ENCODE assay signal across 13 mouse cellular contexts in genomic region chr13:78643023-78643422, GRCm38 (mm10).
DNase-seq lines count a peak whose midpoint lies in the region; ATAC-seq and TF ChIP-seq lines count a peak whose summit lies in the region.
"Had no signal": no experiment of that assay in that cellular context is flagged by ENCODE, and none has a peak within 500 bp of the region (broad histone marks: within the 10 kb centered on the region; RNA-seq: fewer than 3 reads in every experiment).

No protein-coding gene starts in this region.

- intact Hi-C loops in heart, adult 2 months (cut with DNase I), result loop anchor here (5.0 kb wide), 1 partner anchor 436 kb away; no protein-coding TSS in a partner anchor

- no peak for TF ChIP-seq EP300 in heart, adult 2 months (IDR thresholded peaks at IDR 0.05; ENCODE audit: insufficient read depth, low read depth, low read length)

- H3K36me3 ChIP-seq in heart, adult 2 months (ENCODE audit: control insufficient read depth, insufficient read depth, low read length), result no peaks in the 10 kb centered on the region
- H3K36me3 ChIP-seq in embryonic facial prominence, embryonic 14.5 days (ENCODE audit: control insufficient read depth, insufficient read depth, low read length), result no peaks in the 10 kb centered on the region
- H3K36me3 ChIP-seq in hindbrain, embryonic 16.5 days (ENCODE audit: control insufficient read depth, insufficient read depth, low read length), result no peaks in the 10 kb centered on the region
- no peaks in the 10 kb centered on the region for H3K36me3 ChIP-seq in neural tube, embryonic 13.5 days
- H3K36me3 ChIP-seq: intestine, embryonic 15.5 days had no signal

- H3K27ac ChIP-seq in heart, adult 2 months, result 0 out of 2 replicates have a peak overlapping the region, but pooled peaks have one; percentile 0
- H3K27ac ChIP-seq in embryonic facial prominence, embryonic 14.5 days (replicated peaks; ENCODE audit: low read depth, low read length), result no peak overlapping the region
- no peak overlapping the region for H3K27ac ChIP-seq in hindbrain, embryonic 16.5 days (ENCODE audit: low read depth, low read length)
- H3K27ac ChIP-seq in neural tube, embryonic 13.5 days (replicated peaks), result peak overlapping the region; percentile 29; the same call in 1 of the 2 replicates
- H3K27ac ChIP-seq: gastrocnemius, adult 2 months; intestine, embryonic 15.5 days had no signal

- TF ChIP-seq CTCF in heart, adult 2 months (IDR thresholded peaks at IDR 0.05), result no peak

- TF ChIP-seq POLR2A in heart, adult 2 months (IDR thresholded peaks at IDR 0.05; ENCODE audit: insufficient read depth, low read depth, low read length), result no peak

- WGBS in heart, adult 2 months, result 27% methylated on average over 3 of the region's 3 CpGs
- WGBS in embryonic facial prominence, embryonic 14.5 days, result 5% methylated on average over 3 of the region's 3 CpGs
- 3% methylated on average over 3 of the region's 3 CpGs for WGBS in hindbrain, embryonic 16.5 days
- 3% methylated on average over 3 of the region's 3 CpGs for WGBS in neural tube, embryonic 13.5 days

- H3K27me3 ChIP-seq in heart, adult 2 months (ENCODE audit: control insufficient read depth, insufficient read depth, low read length), result no peaks in the 10 kb centered on the region
- H3K27me3 ChIP-seq in embryonic facial prominence, embryonic 14.5 days (replicated peaks; ENCODE audit: control insufficient read depth, insufficient read depth, low read length), result no peaks in the 10 kb centered on the region
- no peaks in the 10 kb centered on the region for H3K27me3 ChIP-seq in hindbrain, embryonic 16.5 days (replicated peaks; ENCODE audit: control insufficient read depth, insufficient read depth, low read length)
- no peaks in the 10 kb centered on the region for H3K27me3 ChIP-seq in neural tube, embryonic 13.5 days
- H3K27me3 ChIP-seq: intestine, embryonic 15.5 days had no signal

- no peak for DNase-seq in heart, adult 2 months
- DNase-seq in heart, postnatal 4 days, result no peak
- peak; percentile 73 for DNase-seq in embryonic facial prominence, embryonic 14.5 days (ENCODE audit: low spot score)
- DNase-seq in B cell, adult 2 months, result no peak
- no peak for DNase-seq in right cerebral cortex, postnatal 10 days (ENCODE audit: low spot score in 2 of 2)
- no peak for DNase-seq in kidney, adult 9 months
- DNase-seq: cerebellum, postnatal 25 days; gastrocnemius, adult 2 months; liver, postnatal 0 days had no signal

- no peaks in the 10 kb centered on the region for H3K4me1 ChIP-seq in heart, adult 2 months (ENCODE audit: control insufficient read depth, insufficient read depth, low read length)
- H3K4me1 ChIP-seq in embryonic facial prominence, embryonic 14.5 days (ENCODE audit: control insufficient read depth, insufficient read depth, low read length), result peaks cover 3% of the 10 kb centered on the region; the same call in 1 of the 2 replicates
- peaks cover 4% of the 10 kb centered on the region; the same call in 1 of the 2 replicates for H3K4me1 ChIP-seq in hindbrain, embryonic 16.5 days (ENCODE audit: control insufficient read depth, insufficient read depth, low read depth, low read length)
- peaks cover 14% of the 10 kb centered on the region for H3K4me1 ChIP-seq in neural tube, embryonic 13.5 days (replicated peaks)
- H3K4me1 ChIP-seq: intestine, embryonic 15.5 days had no signal

- H3K9ac ChIP-seq in heart, adult 2 months (ENCODE audit: low read depth, low read length), result no peak overlapping the region
- H3K9ac ChIP-seq in embryonic facial prominence, embryonic 14.5 days (ENCODE audit: low read depth, low read length), result no peak overlapping the region
- H3K9ac ChIP-seq in hindbrain, embryonic 16.5 days (ENCODE audit: low read depth, low read length), result no peak overlapping the region
- no peak overlapping the region for H3K9ac ChIP-seq in neural tube, embryonic 13.5 days
- H3K9ac ChIP-seq: intestine, embryonic 15.5 days; liver, postnatal 0 days had no signal

- no peak overlapping the region for H3K4me2 ChIP-seq in embryonic facial prominence, embryonic 14.5 days (ENCODE audit: low read depth, low read length)
- no peak overlapping the region; the same call in 1 of the 2 replicates for H3K4me2 ChIP-seq in hindbrain, embryonic 16.5 days (ENCODE audit: low read length)
- H3K4me2 ChIP-seq in neural tube, embryonic 13.5 days, result no peak overlapping the region
- H3K4me2 ChIP-seq: intestine, embryonic 15.5 days had no signal

- no peak overlapping the region for H3K4me3 ChIP-seq in heart, adult 2 months
- no peak overlapping the region for H3K4me3 ChIP-seq in embryonic facial prominence, embryonic 14.5 days (ENCODE audit: low read depth, low read length)
- H3K4me3 ChIP-seq in hindbrain, embryonic 16.5 days (ENCODE audit: low read length), result no peak overlapping the region
- H3K4me3 ChIP-seq in neural tube, embryonic 13.5 days, result no peak overlapping the region
- H3K4me3 ChIP-seq: erythroblast, embryonic 14.5 days; gastrocnemius, adult 2 months; intestine, embryonic 15.5 days had no signal

- peak; percentile 57 for ATAC-seq in embryonic facial prominence, embryonic 14.5 days (ENCODE audit: low read depth)
- peak; percentile 27; the same call in 1 of the 2 replicates for ATAC-seq in hindbrain, embryonic 16.5 days
- ATAC-seq in neural tube, embryonic 13.5 days (ENCODE audit: low read depth), result 0 out of 2 replicates have a peak, but pooled peaks have one; percentile 27
- ATAC-seq: intestine, embryonic 15.5 days; liver, postnatal 0 days had no signal

- no peaks in the 10 kb centered on the region for H3K79me2 ChIP-seq in heart, adult 2 months (replicated peaks; ENCODE audit: control insufficient read depth, insufficient read depth, low read length)

- H3K9me3 ChIP-seq in embryonic facial prominence, embryonic 14.5 days (ENCODE audit: control insufficient read depth, low read length), result no peaks in the 10 kb centered on the region
- no peaks in the 10 kb centered on the region for H3K9me3 ChIP-seq in hindbrain, embryonic 16.5 days (ENCODE audit: control insufficient read depth, low read length)
- no peaks in the 10 kb centered on the region for H3K9me3 ChIP-seq in neural tube, embryonic 13.5 days
- H3K9me3 ChIP-seq: intestine, embryonic 15.5 days had no signal

Comparison
In these comparisons a context has a peak if more than half of its experiments do, and no peak if none do; other contexts are left out.
1. H3K27ac ChIP-seq: peak in heart, adult 2 months (single experiment) and neural tube, embryonic 13.5 days (single experiment); none in embryonic facial prominence, embryonic 14.5 days (single experiment) and hindbrain, embryonic 16.5 days (single experiment).
2. Peak in every context shown above with its lines, with median percentiles within 50 percentile points of each other: ATAC-seq.